Mouse (Mus musculus) liver, embryonic 13.5 days (tissue): ENCODE measurements around the gene Qpctl. TPM values are rescaled to one million over a fixed set of nuclear protein-coding genes. Genes with fewer than 3 reads are reported as not detected.

Experiments used
- microRNA counts: library from miRNA; unstranded; fragments of <30 nt; microRNA quantifications from one replicate; lab custom pipeline; 2016
- microRNA-seq: library from miRNA; unstranded; fragments of <30 nt; microRNA quantifications from one replicate; pipeline ENCODE4, GENCODE M21; 2016
- polyA plus RNA-seq: library from polyadenylated mRNA; unstranded; fragments of >200 nt; fragmentation: Nextera tagmentation; extraction: Ambion mirVana; gene quantifications from 2 replicates; pipeline ENCODE4 v1.2.1, GENCODE M21; 2015

The Qpctl gene
- polyA plus RNA-seq, 1 experiment from 2014 or later, result 4.0 TPM

MicroRNA genes within 50 kb of the gene (microRNA counts, 519-probe panel; counts per million panel counts)
- microRNA mmu-miR-330 (lab: Ali Mortazavi, UCI), result 114 counts per million

Small RNA genes within 50 kb of the gene (microRNA-seq; reads per million reads assigned to microRNA genes)
- gene Mir330, result 212 reads per million, percentile 58 among the genes with 10 or more reads in this experiment

Other genes starting within 250 kb of the Qpctl start
- gene Ccdc61, start 238.9 kb downstream of the Qpctl start, polyA plus RNA-seq, result 10.7 and 12.3 TPM in 2 replicates
- 0.08 TPM in 2 replicates for gene Nova2, start 223.4 kb downstream of the Qpctl start, polyA plus RNA-seq
- not detected in 2 replicates for gene Nanos2, start 161.9 kb downstream of the Qpctl start, polyA plus RNA-seq
- gene Mypop, start 158.0 kb downstream of the Qpctl start, polyA plus RNA-seq, result 0.37 and 0.82 TPM in 2 replicates
- gene Irf2bp1, start 145.2 kb downstream of the Qpctl start, polyA plus RNA-seq, result 9.2 and 9.3 TPM in 2 replicates
- 25.6 and 29.4 TPM in 2 replicates for gene Foxa3, start 125.8 kb downstream of the Qpctl start, polyA plus RNA-seq
- gene Sympk, start 124.9 kb downstream of the Qpctl start, polyA plus RNA-seq, result 15.0 and 17.4 TPM in 2 replicates
- gene Rsph6a, start 94.6 kb downstream of the Qpctl start, polyA plus RNA-seq, result not detected in 2 replicates
- gene Dmwd, start 73.1 kb downstream of the Qpctl start, polyA plus RNA-seq, result 3.2 and 4.2 TPM in 2 replicates
- gene Dmpk, start 65.4 kb downstream of the Qpctl start, polyA plus RNA-seq, result 8.5 and 10.1 TPM in 2 replicates
- gene Six5, start 54.7 kb downstream of the Qpctl start, polyA plus RNA-seq, result 0.67 and 0.82 TPM in 2 replicates
- gene Gm4969, start 30.9 kb downstream of the Qpctl start, polyA plus RNA-seq, result 0.17 and 0.30 TPM in 2 replicates
- gene Fbxo46, start 29.4 kb downstream of the Qpctl start, polyA plus RNA-seq, result 5.6 and 6.4 TPM in 2 replicates
- 85.9 and 89.4 TPM in 2 replicates for gene Snrpd2, start 431 bp upstream of the Qpctl start, polyA plus RNA-seq
- 0.17 and 0.28 TPM in 2 replicates for gene Gipr, start 16.8 kb upstream of the Qpctl start, polyA plus RNA-seq
- gene Eml2, start 27.1 kb upstream of the Qpctl start, polyA plus RNA-seq, result 3.6 and 4.4 TPM in 2 replicates
- 0.31 and 0.48 TPM in 2 replicates for gene Gpr4, start 63.2 kb upstream of the Qpctl start, polyA plus RNA-seq
- gene Opa3, start 79.0 kb upstream of the Qpctl start, polyA plus RNA-seq, result 17.3 and 18.8 TPM in 2 replicates
- 45.6 and 46.7 TPM in 2 replicates for gene Vasp, start 122.5 kb upstream of the Qpctl start, polyA plus RNA-seq
- not detected in 2 replicates for gene Ppm1n, start 130.8 kb upstream of the Qpctl start, polyA plus RNA-seq
- gene Rtn2, start 133.3 kb upstream of the Qpctl start, polyA plus RNA-seq, result 4.0 and 4.1 TPM in 2 replicates
- gene Fosb, start 160.8 kb upstream of the Qpctl start, polyA plus RNA-seq, result 0.03 TPM in 1 of 2 replicates, not detected in the other
- gene Ercc1, start 195.5 kb upstream of the Qpctl start, polyA plus RNA-seq, result 19.1 and 21.0 TPM in 2 replicates
- 15.0 and 16.3 TPM in 2 replicates for gene Cd3eap, start 210.2 kb upstream of the Qpctl start, polyA plus RNA-seq
- gene Ppp1r13l, start 210.5 kb upstream of the Qpctl start, polyA plus RNA-seq, result 1.1 and 1.2 TPM in 2 replicates
- gene Ercc2, start 232.7 kb upstream of the Qpctl start, polyA plus RNA-seq, result 8.6 and 9.9 TPM in 2 replicates